Mouse (Mus musculus) embryo, embryonic 9.5 days (tissue): ENCODE data around the gene Gm14305.
"Not testable (repeated sequence)": the region's sequence is repeated elsewhere in the genome, so short reads cannot be mapped to it uniquely, and the experiment has no call there.

Experiments used
- DNase-seq: peaks from one replicate; pipeline ENCODE4 v3.0.0-alpha.2; 2017; ENCODE audit errors: extremely low spot score

Gm14305 gene

GRCm38 (mm10) chr2:176708051-176708450 is at the start of gene Gm14305:
TSS of gene Gm14305 (plus strand) at chr2:176708328.
- DNase-seq: not testable (repeated sequence)

- DNase-seq: not testable (repeated sequence)
Measured at GRCm38 (mm10) chr2:176670222-176670621, 37.9 kb upstream of the Gm14305 start, which contains the start of gene Zfp973. TSS of gene Zfp973 (plus strand) at chr2:176670522.
